Mouse (Mus musculus): Measurements from ENCODE around the gene Rad23b. TPM values are rescaled to one million over a fixed set of nuclear protein-coding genes. Genes with fewer than 3 reads are reported as not detected.

Gene Rad23b
- polyA plus RNA-seq, 1 experiment from 2014 or later = 60.2 TPM

DNA sequence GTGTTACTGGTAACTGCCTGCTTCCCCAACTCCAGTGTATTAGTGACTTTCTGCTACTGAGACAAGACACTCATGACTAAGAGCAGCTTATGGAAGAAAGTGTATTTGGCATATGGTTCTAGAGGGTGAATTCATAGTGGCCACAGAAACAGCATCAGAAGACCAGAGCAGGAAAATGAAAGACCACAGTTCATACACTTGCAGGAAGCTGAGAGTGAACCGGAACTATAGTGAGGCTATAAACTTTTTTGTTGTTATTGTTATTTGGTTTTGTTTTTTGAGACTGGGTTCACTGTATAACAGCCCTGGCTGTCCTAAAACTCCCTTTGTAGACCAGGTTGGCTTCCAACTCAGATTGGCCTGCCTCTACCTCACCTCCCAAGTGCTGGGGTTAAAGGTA, 6.0 kb downstream of the Rad23b start:
- 97% methylated on average over 1 of the region's 1 CpGs for WGBS
- 0 out of 2 replicates have a peak, but pooled peaks cover 6% of the 10 kb centered on the region for H3K36me3 ChIP-seq (ENCODE audit: control insufficient read depth, insufficient read depth, low read length)
- no peak for ATAC-seq (ENCODE audit: insufficient number of reproducible peaks, insufficient read depth, low FRiP score, low read depth)
- no peak overlapping the region for H3K4me2 ChIP-seq (ENCODE audit: low read length)
- H3K27ac ChIP-seq (replicated peaks in 1 of 2; ENCODE audit: control insufficient read depth in 1 of 2, insufficient read depth in 1 of 2, low read depth in 2 of 2, low read length in 2 of 2) = no peak overlapping the region
- no peaks in the 10 kb centered on the region for H3K27me3 ChIP-seq (ENCODE audit: control insufficient read depth, insufficient read depth, low read length)
- no peaks in the 10 kb centered on the region for H3K9me3 ChIP-seq (ENCODE audit: control insufficient read depth, low read length)
- peaks cover 4 to 37% of the 10 kb centered on the region in 2 experiments for H3K4me1 ChIP-seq (ENCODE audit: control insufficient read depth in 2 of 2, insufficient read depth in 2 of 2, low read length in 2 of 2)
- H3K4me3 ChIP-seq (ENCODE audit: control insufficient read depth in 1 of 2, insufficient read depth in 1 of 2, low read depth in 1 of 2, low read length in 2 of 2) = no peak overlapping the region
- H3K9ac ChIP-seq (ENCODE audit: low read length) = no peak overlapping the region

DNA sequence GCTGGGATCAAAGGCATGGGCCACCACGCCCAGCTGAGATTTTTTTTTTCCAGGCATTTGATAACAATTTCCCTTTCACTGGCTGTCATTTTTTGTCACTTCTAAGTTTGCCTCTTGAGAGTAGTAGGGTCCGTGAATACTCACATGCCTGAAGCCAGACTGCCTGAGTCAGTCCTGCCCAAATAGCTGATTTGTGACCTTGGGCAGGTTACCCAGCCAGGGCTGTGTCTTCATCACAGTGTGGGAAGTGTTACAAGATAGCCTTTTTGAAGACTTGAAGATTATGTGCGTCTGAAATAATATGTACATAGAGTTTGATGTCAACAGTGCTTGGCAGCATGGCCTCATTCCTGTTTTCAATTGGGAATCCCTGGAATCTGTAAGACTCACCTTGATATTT, 6.9 kb downstream of the Rad23b start:
- Histone ChIP-seq H3K4me3 (ENCODE audit: control insufficient read depth in 1 of 2, insufficient read depth in 1 of 2, low read depth in 1 of 2, low read length in 2 of 2) (no peak overlapping the region), H3K4me1 (ENCODE audit: control insufficient read depth in 2 of 2, insufficient read depth in 2 of 2, low read length in 2 of 2) (peaks cover 3 to 30% of the 10 kb centered on the region in 2 experiments), H3K9me3 (ENCODE audit: control insufficient read depth, low read length) (no peaks in the 10 kb centered on the region), H3K4me2 (ENCODE audit: low read length) (no peak overlapping the region), H3K36me3 (ENCODE audit: control insufficient read depth, insufficient read depth, low read length) (0 out of 2 replicates have a peak, but pooled peaks cover 6% of the 10 kb centered on the region), H3K27me3 (ENCODE audit: control insufficient read depth, insufficient read depth, low read length) (no peaks in the 10 kb centered on the region), H3K9ac (ENCODE audit: low read length) (no peak overlapping the region), H3K27ac (replicated peaks in 1 of 2; ENCODE audit: control insufficient read depth in 1 of 2, insufficient read depth in 1 of 2, low read depth in 2 of 2, low read length in 2 of 2) (no peak overlapping the region; a peak in 1 of 4 replicates)
- WGBS = 38% methylated on average over 3 of the region's 3 CpGs
- ATAC-seq (ENCODE audit: insufficient number of reproducible peaks, insufficient read depth, low FRiP score, low read depth) = no peak

DNA sequence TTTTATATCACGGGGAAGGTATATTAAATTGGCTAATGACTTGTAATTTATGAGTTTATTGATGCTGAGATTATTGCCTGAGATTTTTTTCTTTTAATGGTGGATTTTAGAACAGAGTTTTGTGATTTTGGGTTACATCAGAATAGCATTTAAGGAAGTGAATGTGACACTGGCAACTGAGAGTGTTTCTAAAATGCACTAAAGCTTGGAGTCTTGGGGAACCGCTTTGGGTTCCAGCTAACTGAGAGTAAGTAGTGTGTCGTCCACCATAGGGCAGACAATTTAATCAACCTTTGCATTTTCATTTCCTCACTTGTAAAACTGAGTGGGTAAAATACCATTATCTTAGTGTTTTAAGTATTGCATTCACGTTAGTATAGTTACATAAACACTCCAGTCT, 14.0 kb downstream of the Rad23b start:
- peaks cover 12% of the 10 kb centered on the region for H3K36me3 ChIP-seq (ENCODE audit: control insufficient read depth, insufficient read depth, low read length)
- H3K9me3 ChIP-seq (ENCODE audit: control insufficient read depth, low read length) = no peaks in the 10 kb centered on the region
- 94% methylated on average over 4 of the region's 4 CpGs for WGBS
- ATAC-seq (ENCODE audit: insufficient number of reproducible peaks, insufficient read depth, low FRiP score, low read depth) = no peak
- H3K27me3 ChIP-seq (ENCODE audit: control insufficient read depth, insufficient read depth, low read length) = no peaks in the 10 kb centered on the region
- no peak overlapping the region for H3K9ac ChIP-seq (ENCODE audit: low read length)
- H3K4me1 ChIP-seq (ENCODE audit: control insufficient read depth in 2 of 2, insufficient read depth in 2 of 2, low read length in 2 of 2) = no peaks in the 10 kb centered on the region
- H3K4me2 ChIP-seq (ENCODE audit: low read length) = no peak overlapping the region
- H3K4me3 ChIP-seq (ENCODE audit: control insufficient read depth in 1 of 2, insufficient read depth in 1 of 2, low read depth in 1 of 2, low read length in 2 of 2) = no peak overlapping the region
- H3K27ac ChIP-seq (replicated peaks in 1 of 2; ENCODE audit: control insufficient read depth in 1 of 2, insufficient read depth in 1 of 2, low read depth in 2 of 2, low read length in 2 of 2) = no peak overlapping the region

DNA sequence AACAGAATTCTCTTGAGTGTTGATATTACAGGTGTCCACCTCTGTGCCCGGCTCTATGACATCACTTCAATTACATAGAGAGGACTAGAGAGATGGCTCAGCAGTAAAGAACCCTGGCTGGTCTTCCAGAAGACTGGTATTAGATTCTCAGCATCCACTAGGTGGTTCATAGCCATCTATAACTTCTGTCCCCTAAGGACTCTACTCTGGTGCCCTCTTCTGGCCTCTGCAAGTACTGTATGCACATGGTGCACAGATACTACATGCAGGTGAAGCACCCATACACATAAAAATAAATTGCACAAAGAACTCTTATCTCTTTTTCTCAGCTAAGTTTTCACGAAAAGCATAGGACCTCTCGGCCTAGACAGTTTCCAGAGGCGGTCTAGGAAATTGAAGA, 14.5 kb downstream of the Rad23b start:
- no peak overlapping the region for H3K9ac ChIP-seq (ENCODE audit: low read length)
- ATAC-seq (ENCODE audit: insufficient number of reproducible peaks, insufficient read depth, low FRiP score, low read depth) = no peak
- WGBS = 92% methylated on average over 4 of the region's 4 CpGs
- H3K4me1 ChIP-seq (ENCODE audit: control insufficient read depth in 2 of 2, insufficient read depth in 2 of 2, low read length in 2 of 2) = no peaks in the 10 kb centered on the region
- no peak overlapping the region for H3K4me2 ChIP-seq (ENCODE audit: low read length)
- peaks cover 16% of the 10 kb centered on the region for H3K36me3 ChIP-seq (ENCODE audit: control insufficient read depth, insufficient read depth, low read length)
- H3K4me3 ChIP-seq (ENCODE audit: control insufficient read depth in 1 of 2, insufficient read depth in 1 of 2, low read depth in 1 of 2, low read length in 2 of 2) = no peak overlapping the region
- no peak overlapping the region for H3K27ac ChIP-seq (replicated peaks in 1 of 2; ENCODE audit: control insufficient read depth in 1 of 2, insufficient read depth in 1 of 2, low read depth in 2 of 2, low read length in 2 of 2)
- H3K9me3 ChIP-seq (ENCODE audit: control insufficient read depth, low read length) = no peaks in the 10 kb centered on the region
- no peaks in the 10 kb centered on the region for H3K27me3 ChIP-seq (ENCODE audit: control insufficient read depth, insufficient read depth, low read length)

DNA sequence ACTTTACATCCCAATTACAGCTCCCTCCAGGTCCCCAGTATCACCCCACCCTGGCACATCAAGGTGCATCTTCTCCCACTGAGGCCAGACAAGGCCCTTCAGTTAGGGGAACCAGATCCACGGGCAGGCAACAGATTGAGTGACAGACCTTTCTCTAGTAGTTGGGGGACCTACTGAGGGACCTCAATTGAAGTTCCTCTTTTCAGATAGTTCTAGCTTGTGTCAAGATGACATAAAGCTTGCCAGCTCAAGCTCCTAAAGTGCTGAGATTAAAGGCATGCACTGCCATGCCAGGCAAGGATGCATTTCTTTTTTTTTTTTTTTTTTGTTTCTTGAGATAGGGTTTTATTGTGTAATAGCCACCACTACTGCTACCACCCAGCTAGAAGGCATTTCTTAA, 16.2 kb downstream of the Rad23b start:
- peaks cover 27% of the 10 kb centered on the region for H3K36me3 ChIP-seq (ENCODE audit: control insufficient read depth, insufficient read depth, low read length)
- 48% methylated on average over 1 of the region's 1 CpGs for WGBS
- ATAC-seq (ENCODE audit: insufficient number of reproducible peaks, insufficient read depth, low FRiP score, low read depth) = no peak
- H3K27ac ChIP-seq (replicated peaks in 1 of 2; ENCODE audit: control insufficient read depth in 1 of 2, insufficient read depth in 1 of 2, low read depth in 2 of 2, low read length in 2 of 2) = no peak overlapping the region
- no peaks in the 10 kb centered on the region for H3K4me1 ChIP-seq (ENCODE audit: control insufficient read depth in 2 of 2, insufficient read depth in 2 of 2, low read length in 2 of 2)
- no peak overlapping the region for H3K9ac ChIP-seq (ENCODE audit: low read length)
- no peak overlapping the region for H3K4me3 ChIP-seq (ENCODE audit: control insufficient read depth in 1 of 2, insufficient read depth in 1 of 2, low read depth in 1 of 2, low read length in 2 of 2)
- no peaks in the 10 kb centered on the region for H3K9me3 ChIP-seq (ENCODE audit: control insufficient read depth, low read length)
- H3K4me2 ChIP-seq (ENCODE audit: low read length) = no peak overlapping the region
- H3K27me3 ChIP-seq (ENCODE audit: control insufficient read depth, insufficient read depth, low read length) = no peaks in the 10 kb centered on the region

DNA sequence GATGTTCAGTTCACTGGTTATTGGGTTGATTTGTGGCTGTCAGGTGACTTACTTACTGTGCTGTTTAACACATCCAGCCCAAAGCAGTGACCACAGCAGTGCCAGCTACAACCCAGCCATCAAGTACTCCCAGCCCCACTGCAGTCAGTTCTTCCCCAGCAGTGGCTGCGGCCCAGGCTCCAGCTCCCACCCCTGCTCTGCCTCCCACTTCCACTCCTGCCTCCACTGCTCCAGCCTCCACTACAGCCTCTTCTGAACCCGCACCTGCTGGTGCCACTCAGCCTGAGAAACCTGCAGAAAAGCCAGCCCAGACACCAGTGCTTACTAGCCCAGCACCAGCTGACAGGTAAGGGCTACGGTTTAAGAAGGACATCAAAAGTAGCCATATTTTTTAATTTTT, 20.3 kb downstream of the Rad23b start:
- Histone ChIP-seq H3K27ac (replicated peaks in 1 of 2; ENCODE audit: control insufficient read depth in 1 of 2, insufficient read depth in 1 of 2, low read depth in 2 of 2, low read length in 2 of 2) (no peak overlapping the region), H3K4me3 (ENCODE audit: control insufficient read depth in 1 of 2, insufficient read depth in 1 of 2, low read depth in 1 of 2, low read length in 2 of 2) (no peak overlapping the region), H3K9me3 (ENCODE audit: control insufficient read depth, low read length) (no peaks in the 10 kb centered on the region), H3K4me2 (ENCODE audit: low read length) (no peak overlapping the region), H3K36me3 (ENCODE audit: control insufficient read depth, insufficient read depth, low read length) (peaks cover 57% of the 10 kb centered on the region), H3K27me3 (ENCODE audit: control insufficient read depth, insufficient read depth, low read length) (no peaks in the 10 kb centered on the region), H3K4me1 (ENCODE audit: control insufficient read depth in 2 of 2, insufficient read depth in 2 of 2, low read length in 2 of 2) (no peaks in the 10 kb centered on the region), H3K9ac (ENCODE audit: low read length) (no peak overlapping the region)
- ATAC-seq (ENCODE audit: insufficient number of reproducible peaks, insufficient read depth, low FRiP score, low read depth) = no peak
- 89% methylated on average over 3 of the region's 3 CpGs for WGBS

DNA sequence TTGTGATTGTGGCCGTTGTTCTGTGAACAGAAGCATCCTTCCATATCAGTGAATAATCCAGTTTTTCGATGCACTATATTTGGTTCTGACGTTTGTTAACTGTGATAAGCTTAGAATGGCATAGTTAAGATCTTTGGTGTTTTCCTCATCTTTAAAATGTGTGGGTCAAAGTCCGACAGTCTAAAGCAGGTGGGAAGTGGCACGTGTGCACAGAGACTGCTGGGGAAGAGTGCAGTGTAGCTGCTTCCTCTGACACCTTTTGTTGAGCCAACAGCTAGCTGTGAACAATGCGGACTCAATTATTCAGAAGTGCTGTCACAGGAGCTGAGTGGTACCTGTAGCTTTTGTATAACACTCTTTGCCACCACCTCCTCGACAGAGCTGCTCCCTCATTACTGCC, 21.5 kb downstream of the Rad23b start:
- H3K9ac ChIP-seq (ENCODE audit: low read length) = no peak overlapping the region
- H3K27ac ChIP-seq (replicated peaks in 1 of 2; ENCODE audit: control insufficient read depth in 1 of 2, insufficient read depth in 1 of 2, low read depth in 2 of 2, low read length in 2 of 2) = no peak overlapping the region
- H3K36me3 ChIP-seq (ENCODE audit: control insufficient read depth, insufficient read depth, low read length) = peaks cover 63% of the 10 kb centered on the region
- H3K9me3 ChIP-seq (ENCODE audit: control insufficient read depth, low read length) = no peaks in the 10 kb centered on the region
- H3K27me3 ChIP-seq (ENCODE audit: control insufficient read depth, insufficient read depth, low read length) = no peaks in the 10 kb centered on the region
- ATAC-seq (ENCODE audit: insufficient number of reproducible peaks, insufficient read depth, low FRiP score, low read depth) = no peak
- 75% methylated on average over 7 of the region's 7 CpGs for WGBS
- H3K4me2 ChIP-seq (ENCODE audit: low read length) = no peak overlapping the region
- H3K4me3 ChIP-seq (ENCODE audit: control insufficient read depth in 1 of 2, insufficient read depth in 1 of 2, low read depth in 1 of 2, low read length in 2 of 2) = no peak overlapping the region
- no peaks in the 10 kb centered on the region for H3K4me1 ChIP-seq (ENCODE audit: control insufficient read depth in 2 of 2, insufficient read depth in 2 of 2, low read length in 2 of 2)

DNA sequence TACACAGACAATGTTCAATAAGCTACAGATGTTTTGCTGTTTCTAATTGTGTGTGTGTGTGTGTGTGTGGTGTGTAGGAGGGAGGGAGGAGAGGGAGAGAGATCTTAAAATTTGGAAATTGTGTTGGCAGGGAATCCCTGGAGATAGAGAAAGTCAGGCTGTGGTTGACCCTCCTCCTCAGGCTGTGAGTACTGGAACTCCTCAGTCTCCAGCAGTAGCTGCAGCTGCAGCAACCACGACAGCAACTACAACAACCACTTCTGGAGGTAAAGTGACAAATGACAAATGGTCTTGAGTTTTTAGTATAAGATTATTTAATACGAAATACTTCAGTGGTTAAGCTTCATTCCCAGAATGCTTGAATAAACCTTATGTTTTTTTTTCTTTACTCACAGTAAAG, 32.5 kb downstream of the Rad23b start:
- Histone ChIP-seq H3K4me2 (ENCODE audit: low read length) (no peak overlapping the region), H3K27me3 (ENCODE audit: control insufficient read depth, insufficient read depth, low read length) (no peaks in the 10 kb centered on the region), H3K36me3 (ENCODE audit: control insufficient read depth, insufficient read depth, low read length) (peaks cover 97% of the 10 kb centered on the region), H3K9ac (ENCODE audit: low read length) (no peak overlapping the region), H3K27ac (replicated peaks in 1 of 2; ENCODE audit: control insufficient read depth in 1 of 2, insufficient read depth in 1 of 2, low read depth in 2 of 2, low read length in 2 of 2) (no peak overlapping the region), H3K4me3 (ENCODE audit: control insufficient read depth in 1 of 2, insufficient read depth in 1 of 2, low read depth in 1 of 2, low read length in 2 of 2) (no peak overlapping the region), H3K4me1 (ENCODE audit: control insufficient read depth in 2 of 2, insufficient read depth in 2 of 2, low read length in 2 of 2) (no peaks in the 10 kb centered on the region), H3K9me3 (ENCODE audit: control insufficient read depth, low read length) (no peaks in the 10 kb centered on the region)
- 81% methylated on average over 2 of the region's 2 CpGs for WGBS
- no peak for ATAC-seq (ENCODE audit: insufficient number of reproducible peaks, insufficient read depth, low FRiP score, low read depth)
